In the genomic region with DNA sequence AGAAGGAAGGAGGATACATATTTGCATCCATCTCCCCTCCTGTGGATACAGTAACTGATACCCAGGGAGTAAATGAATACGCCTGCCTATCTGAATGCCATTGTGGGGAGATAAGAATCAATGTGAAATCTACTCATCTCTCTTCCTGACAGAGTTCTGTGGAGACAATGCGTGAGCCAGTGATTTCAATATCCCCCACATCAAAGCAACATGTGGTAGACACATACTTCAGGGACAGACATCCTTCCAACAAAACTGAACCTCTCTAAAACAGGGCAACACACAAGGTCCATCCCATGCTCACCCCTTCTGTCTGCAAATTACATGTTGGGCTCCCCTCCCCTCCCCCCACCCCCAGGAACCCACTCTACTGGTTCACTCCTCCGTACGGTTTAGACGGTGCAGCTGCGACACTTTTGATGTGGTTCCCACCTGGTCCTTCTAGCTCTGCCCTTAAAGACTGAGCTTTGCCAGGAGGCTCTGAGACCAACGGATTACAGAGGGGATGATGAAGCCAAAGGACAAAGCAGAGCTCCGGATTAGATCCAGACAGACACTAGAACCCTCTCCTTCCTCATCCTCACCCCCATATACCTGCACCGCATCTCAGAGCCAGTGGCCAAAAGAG, we compare ENCODE assay signal across 13 mouse cellular contexts. TPM values are rescaled to one million over a fixed set of nuclear protein-coding genes. Genes with fewer than 3 reads are reported as not detected.
A peak's percentile ranks its signal among the peaks of the same experiment; 100 is the strongest.
DNase-seq lines count a peak whose midpoint lies in the region; ATAC-seq lines count a peak whose summit lies in the region.
"Had no signal": no experiment of that assay in that cellular context is flagged by ENCODE, and none has a peak within 500 bp of the region (broad histone marks: within the 10 kb centered on the region; RNA-seq: fewer than 3 reads in every experiment).

No protein-coding gene starts in this region.

- DNase-seq in kidney, postnatal 10 days = no peak
- peak; percentile 58 to 64 for DNase-seq in thymus, postnatal 10 days (ENCODE audit: low spot score in 2 of 2)
- no peak for DNase-seq in urinary bladder, postnatal 14 days (ENCODE audit: low spot score)
- no peak for DNase-seq in right cerebral cortex, postnatal 25 days
- DNase-seq in left cerebral cortex, adult 11 months (ENCODE audit: low spot score) = no peak
- DNase-seq: heart, postnatal 36 days; liver, embryonic 13.5 days had no signal

- no peak overlapping the region for H3K9ac ChIP-seq in kidney, embryonic 15.5 days
- H3K9ac ChIP-seq in forebrain, embryonic 16.5 days (replicated peaks; ENCODE audit: low read depth, low read length) = peak overlapping the region; percentile 14; the same call in 1 of the 2 replicates
- peak overlapping the region; percentile 55; the same call in 1 of the 2 replicates for H3K9ac ChIP-seq in midbrain, embryonic 12.5 days (replicated peaks)
- H3K9ac ChIP-seq: liver, embryonic 13.5 days; stomach, embryonic 15.5 days had no signal

- H3K4me2 ChIP-seq in kidney, embryonic 15.5 days = 0 out of 2 replicates have a peak overlapping the region, but pooled peaks have one; percentile 39
- H3K4me2 ChIP-seq in forebrain, embryonic 16.5 days (ENCODE audit: low read length) = peak overlapping the region; percentile 36
- H3K4me2 ChIP-seq in midbrain, embryonic 12.5 days (replicated peaks) = peak overlapping the region; percentile 54
- H3K4me2 ChIP-seq: liver, embryonic 13.5 days; stomach, embryonic 15.5 days had no signal

- no peak for ATAC-seq in kidney, embryonic 15.5 days (replicated peaks; ENCODE audit: low FRiP score)
- ATAC-seq in forebrain, embryonic 16.5 days = no peak
- no peak for ATAC-seq in midbrain, embryonic 12.5 days (ENCODE audit: low FRiP score, low read depth)

- no peaks in the 10 kb centered on the region for H3K27me3 ChIP-seq in kidney, embryonic 15.5 days
- no peaks in the 10 kb centered on the region for H3K27me3 ChIP-seq in forebrain, embryonic 16.5 days (replicated peaks; ENCODE audit: control insufficient read depth, insufficient read depth, low read length)
- no peaks in the 10 kb centered on the region for H3K27me3 ChIP-seq in midbrain, embryonic 12.5 days
- H3K27me3 ChIP-seq: liver, embryonic 13.5 days; stomach, embryonic 15.5 days had no signal

- H3K4me1 ChIP-seq in kidney, embryonic 15.5 days = peaks cover 65% of the 10 kb centered on the region
- peaks cover 78% of the 10 kb centered on the region for H3K4me1 ChIP-seq in forebrain, embryonic 16.5 days (replicated peaks; ENCODE audit: control insufficient read depth, insufficient read depth, low read length)
- peaks cover 88% of the 10 kb centered on the region for H3K4me1 ChIP-seq in midbrain, embryonic 12.5 days

- H3K9me3 ChIP-seq in kidney, embryonic 15.5 days (replicated peaks) = no peaks in the 10 kb centered on the region
- no peaks in the 10 kb centered on the region for H3K9me3 ChIP-seq in forebrain, embryonic 16.5 days (ENCODE audit: control insufficient read depth, low read length)
- H3K9me3 ChIP-seq in midbrain, embryonic 12.5 days = no peaks in the 10 kb centered on the region
- H3K9me3 ChIP-seq: liver, embryonic 13.5 days; stomach, embryonic 15.5 days had no signal

- H3K36me3 ChIP-seq in kidney, embryonic 15.5 days = peaks cover 30% of the 10 kb centered on the region
- peaks cover 11% of the 10 kb centered on the region; the same call in 1 of the 2 replicates for H3K36me3 ChIP-seq in forebrain, embryonic 16.5 days (ENCODE audit: control insufficient read depth, insufficient read depth)
- peaks cover 30% of the 10 kb centered on the region for H3K36me3 ChIP-seq in midbrain, embryonic 12.5 days
- H3K36me3 ChIP-seq: liver, embryonic 13.5 days; stomach, embryonic 15.5 days had no signal

- H3K27ac ChIP-seq in kidney, embryonic 15.5 days = no peak overlapping the region
- H3K27ac ChIP-seq in forebrain, embryonic 16.5 days (ENCODE audit: low read length) = peak overlapping the region; percentile 61
- peak overlapping the region; percentile 99 for H3K27ac ChIP-seq in midbrain, embryonic 12.5 days (replicated peaks)
- H3K27ac ChIP-seq: liver, embryonic 13.5 days had no signal

- H3K4me3 ChIP-seq in kidney, embryonic 15.5 days (replicated peaks) = no peak overlapping the region
- no peak overlapping the region for H3K4me3 ChIP-seq in forebrain, embryonic 16.5 days (replicated peaks; ENCODE audit: low read length)
- H3K4me3 ChIP-seq in midbrain, embryonic 12.5 days = peak overlapping the region; percentile 13; the same call in 1 of the 2 replicates
- H3K4me3 ChIP-seq: liver, embryonic 13.5 days; stomach, embryonic 15.5 days had no signal

- 49% methylated on average over 9 of the region's 9 CpGs for WGBS in kidney, embryonic 15.5 days
- 20% methylated on average over 9 of the region's 9 CpGs for WGBS in forebrain, embryonic 16.5 days
- 33% methylated on average over 9 of the region's 9 CpGs for WGBS in midbrain, embryonic 12.5 days

RNA-seq across cellular contexts. Expression of a gene that starts 12.8 kb away (rescaled TPM):
- polyA plus RNA-seq in kidney, embryonic 15.5 days (2015; fragmentation: Nextera tagmentation; extraction: Ambion mirVana) = 17.3 and 17.6 TPM in 2 replicates
- polyA plus RNA-seq in forebrain, embryonic 16.5 days (2015; fragmentation: Nextera tagmentation; extraction: Ambion mirVana) = 40.5 and 42.7 TPM in 2 replicates
- 56.9 and 60.9 TPM in 2 replicates for polyA plus RNA-seq in midbrain, embryonic 12.5 days (2016; fragmentation: Nextera tagmentation; extraction: Ambion mirVana)

RNA-seq across cellular contexts. Expression of a gene that starts 41.9 kb away (rescaled TPM):
- polyA plus RNA-seq in kidney, embryonic 15.5 days (2015; fragmentation: Nextera tagmentation; extraction: Ambion mirVana) = not detected in 2 replicates
- 2.0 TPM in 2 replicates for polyA plus RNA-seq in forebrain, embryonic 16.5 days (2015; fragmentation: Nextera tagmentation; extraction: Ambion mirVana)
- polyA plus RNA-seq in midbrain, embryonic 12.5 days (2016; fragmentation: Nextera tagmentation; extraction: Ambion mirVana) = 11.1 and 11.5 TPM in 2 replicates
- polyA plus RNA-seq: C2C12; large intestine, adult 2 months; liver, embryonic 13.5 days; stomach, embryonic 15.5 days had no signal

Comparison
In these comparisons a context has a peak if more than half of its experiments do, and no peak if none do; other contexts are left out.
1. DNase-seq: peak in thymus, postnatal 10 days (2 of 2); none in kidney, postnatal 10 days (single experiment), urinary bladder, postnatal 14 days (single experiment), right cerebral cortex, postnatal 25 days (single experiment) and left cerebral cortex, adult 11 months (single experiment).
2. Peak in every context shown above with its lines, with median percentiles within 50 percentile points of each other: H3K4me2 ChIP-seq.